Mouse (Mus musculus): ENCODE data around the gene Wfdc21.

Gene Wfdc21

GRCm38 (mm10) chr11:83753581-83754181, 6.9 kb downstream of the Wfdc21 start, which contains the start of gene Heatr6:
Heatr6 (plus strand) TSS chr11:83753696.
- DNase-seq (ENCODE audit: low read depth, low spot score): peak; percentile 90

DNA sequence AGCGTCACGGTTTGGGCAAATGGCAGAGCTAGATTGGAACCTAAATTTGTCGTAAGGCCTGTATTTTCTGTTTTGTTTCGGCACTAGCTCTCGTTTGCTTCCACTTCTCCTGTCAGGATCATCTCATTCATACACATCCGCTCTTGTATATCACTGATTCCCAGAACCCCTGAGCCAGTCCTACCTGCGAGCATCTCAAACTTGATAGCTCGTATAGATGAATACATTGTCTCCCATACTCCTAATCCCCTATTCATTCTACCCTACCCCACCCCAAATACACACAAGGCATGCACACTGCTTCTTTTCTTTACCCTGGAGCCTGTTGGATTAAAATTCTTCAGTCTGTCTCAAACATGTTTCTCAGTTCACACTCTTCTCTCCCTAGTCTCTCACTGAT, 7.5 kb downstream of the Wfdc21 start:
- DNase-seq (ENCODE audit: low read depth, low spot score): no peak

DNA sequence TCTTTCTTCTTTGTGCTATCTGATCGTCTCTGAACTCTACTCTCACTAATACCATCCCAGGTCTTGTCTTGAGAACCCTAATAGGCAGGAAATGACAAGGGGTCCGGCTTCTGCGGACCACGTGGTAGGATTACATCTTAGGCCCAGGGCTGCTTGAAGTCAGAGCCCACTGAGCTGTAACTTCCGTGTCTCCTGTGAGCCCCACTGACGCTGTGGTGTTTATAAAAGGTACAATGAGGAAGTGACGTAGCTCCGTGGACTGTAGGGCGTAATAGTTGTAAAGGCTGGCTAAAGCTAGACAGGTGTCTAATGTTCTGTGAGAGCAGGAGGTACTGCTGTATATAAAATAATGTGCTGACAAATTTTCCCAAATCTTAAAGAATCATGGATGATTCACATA, 20.6 kb downstream of the Wfdc21 start:
- no peak for DNase-seq (ENCODE audit: low read depth, low spot score)

DNA sequence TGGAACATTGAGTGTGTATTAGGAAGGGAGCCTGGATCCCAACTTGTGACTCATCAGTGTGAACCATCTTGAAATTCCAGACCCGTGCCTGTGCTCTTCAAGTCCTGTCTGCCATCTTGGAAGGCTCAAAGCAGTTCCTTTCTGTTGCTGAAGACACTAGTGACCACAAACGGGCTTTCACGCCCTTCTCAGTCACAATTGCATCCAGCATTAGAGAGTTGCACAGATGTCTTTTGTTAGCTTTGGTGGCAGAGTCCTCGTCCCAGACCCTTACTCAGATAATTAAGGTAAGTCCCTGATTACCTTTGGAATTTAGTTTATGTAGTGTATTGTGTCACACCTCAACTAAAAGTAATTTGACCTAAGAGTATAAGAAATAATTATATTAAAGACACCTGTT, 22.2 kb downstream of the Wfdc21 start:
- no peak for DNase-seq (ENCODE audit: low read depth, low spot score)

DNA sequence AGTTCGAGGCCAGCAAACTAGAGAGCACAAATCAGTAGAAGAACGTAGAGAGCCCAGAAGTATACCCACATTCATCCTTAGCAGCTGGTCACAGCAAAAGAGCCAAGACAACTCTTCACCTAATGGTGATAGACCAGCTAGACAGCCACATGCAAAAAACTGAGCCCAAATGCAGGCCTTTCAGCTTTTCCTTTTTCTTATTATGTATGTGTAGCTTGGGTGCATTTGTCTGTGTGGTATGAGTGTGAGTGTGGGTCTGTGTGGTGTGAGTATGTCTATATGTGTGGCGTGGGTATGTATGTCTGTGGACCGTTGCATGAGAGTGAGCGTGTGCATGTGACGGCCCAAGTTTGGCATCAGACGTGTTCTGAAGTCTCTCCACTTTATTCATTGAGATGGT, 24.3 kb downstream of the Wfdc21 start:
- no peak for DNase-seq (ENCODE audit: low read depth, low spot score)

DNA sequence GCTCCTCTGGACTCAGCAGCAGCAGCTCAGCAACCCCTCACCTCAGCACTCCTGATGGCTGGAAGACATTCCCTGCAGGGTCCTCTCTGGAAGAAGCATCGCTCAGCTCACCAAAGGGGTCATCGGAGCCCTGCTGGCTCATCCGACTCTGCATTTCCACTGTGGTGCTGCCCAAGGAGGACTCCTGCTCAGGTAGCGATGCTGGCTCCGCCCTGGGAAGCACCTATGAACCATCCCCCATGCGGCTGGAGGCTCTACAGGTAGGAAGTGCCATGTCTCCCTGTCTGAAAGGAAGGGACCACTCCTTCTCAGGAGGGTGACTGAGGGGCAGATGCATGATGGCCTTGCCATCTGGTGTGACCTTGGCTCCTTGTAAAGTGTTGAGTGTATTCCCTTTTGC, 25.6 kb downstream of the Wfdc21 start:
- no peak for DNase-seq (ENCODE audit: low read depth, low spot score)

GRCm38 (mm10) chr11:83773691-83774090, 27.0 kb downstream of the Wfdc21 start:
- DNase-seq (ENCODE audit: low read depth, low spot score): no peak

DNA sequence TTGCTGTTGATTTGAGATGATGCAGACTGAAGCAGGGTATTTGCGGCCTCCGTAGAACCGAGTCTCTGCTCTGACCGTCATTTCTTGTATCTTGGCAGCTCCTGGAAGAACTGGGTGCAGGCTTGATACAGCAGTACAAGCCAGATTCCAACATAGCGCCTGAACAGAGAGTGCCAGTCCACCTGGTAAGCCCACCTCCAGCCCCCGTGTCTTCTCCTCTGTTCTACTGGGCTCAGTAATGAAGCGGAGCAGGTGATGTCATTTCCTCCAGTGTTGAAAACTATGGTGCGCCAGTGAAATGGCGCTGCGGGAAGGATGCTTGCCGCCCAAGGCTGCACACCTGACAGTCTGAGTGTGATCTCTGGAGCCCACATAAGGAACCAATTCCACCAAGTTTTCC, 27.6 kb downstream of the Wfdc21 start:
- no peak for DNase-seq (ENCODE audit: low read depth, low spot score)

GRCm38 (mm10) chr11:83776798-83777197, 30.1 kb downstream of the Wfdc21 start:
- DNase-seq (ENCODE audit: low read depth, low spot score): no peak

DNA sequence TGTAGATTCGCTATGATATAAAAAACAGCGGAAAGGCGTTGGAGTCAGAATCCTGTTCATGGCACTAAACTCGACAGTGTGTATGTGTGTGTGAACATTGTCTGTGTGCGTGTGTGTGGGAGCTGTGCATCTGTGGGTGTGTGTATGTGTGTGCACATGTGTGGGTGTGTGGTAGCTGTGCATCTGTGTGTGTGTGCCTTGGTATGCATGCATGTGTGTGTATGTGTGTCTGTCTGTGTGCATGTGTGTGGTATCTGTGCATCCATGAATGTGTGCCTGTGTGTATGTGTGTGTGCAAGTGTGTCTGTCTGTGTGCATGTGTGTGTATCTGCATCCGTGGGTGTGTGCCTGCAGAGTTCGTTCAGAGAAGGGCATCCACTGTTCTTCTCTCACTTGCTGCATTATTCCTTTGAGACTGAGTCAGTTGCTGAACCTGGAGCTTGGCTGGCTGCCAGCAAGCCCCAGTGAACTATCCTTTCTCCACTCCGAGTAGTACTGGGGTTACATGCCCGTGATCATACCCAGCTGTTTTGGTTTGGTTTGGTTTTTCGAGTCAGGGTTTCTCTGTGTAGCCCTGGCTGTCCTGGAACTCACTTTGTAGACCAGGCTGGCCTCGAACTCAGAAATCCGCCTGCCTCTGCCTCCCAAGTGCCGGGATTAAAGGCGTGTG, 37.3 kb downstream of the Wfdc21 start:
- DNase-seq (ENCODE audit: low read depth, low spot score): no peak

GRCm38 (mm10) chr11:83784661-83785060, 37.9 kb downstream of the Wfdc21 start:
- DNase-seq (ENCODE audit: low read depth, low spot score): no peak

GRCm38 (mm10) chr11:83785366-83785765, 38.6 kb downstream of the Wfdc21 start:
- DNase-seq (ENCODE audit: low read depth, low spot score): peak; percentile 81

DNA sequence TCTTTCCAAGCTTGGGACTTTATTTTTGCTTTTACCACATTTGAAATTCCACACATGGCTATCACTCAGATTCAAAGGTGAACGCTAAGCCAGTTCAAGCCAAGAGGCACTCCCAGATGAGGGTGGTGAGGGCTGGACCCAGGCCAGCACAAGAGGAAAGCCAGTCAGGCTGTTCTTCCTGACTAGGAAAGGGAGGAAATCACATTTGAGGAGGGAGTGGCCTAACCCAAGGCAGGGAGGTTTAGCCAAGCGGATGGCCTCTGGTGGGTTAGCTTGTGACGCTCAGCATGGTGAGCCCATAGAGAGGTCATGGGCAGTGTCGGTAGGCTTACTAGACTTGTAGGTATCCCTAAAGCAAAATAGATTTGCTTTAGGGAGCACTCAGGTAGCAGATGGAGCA, 40.1 kb downstream of the Wfdc21 start:
- no peak for DNase-seq (ENCODE audit: low read depth, low spot score)

GRCm38 (mm10) chr11:83787401-83788021, 40.8 kb downstream of the Wfdc21 start:
- DNase-seq (ENCODE audit: low read depth, low spot score): no peak

GRCm38 (mm10) chr11:83788331-83788730, 41.6 kb downstream of the Wfdc21 start:
- no peak for DNase-seq (ENCODE audit: low read depth, low spot score)

DNA sequence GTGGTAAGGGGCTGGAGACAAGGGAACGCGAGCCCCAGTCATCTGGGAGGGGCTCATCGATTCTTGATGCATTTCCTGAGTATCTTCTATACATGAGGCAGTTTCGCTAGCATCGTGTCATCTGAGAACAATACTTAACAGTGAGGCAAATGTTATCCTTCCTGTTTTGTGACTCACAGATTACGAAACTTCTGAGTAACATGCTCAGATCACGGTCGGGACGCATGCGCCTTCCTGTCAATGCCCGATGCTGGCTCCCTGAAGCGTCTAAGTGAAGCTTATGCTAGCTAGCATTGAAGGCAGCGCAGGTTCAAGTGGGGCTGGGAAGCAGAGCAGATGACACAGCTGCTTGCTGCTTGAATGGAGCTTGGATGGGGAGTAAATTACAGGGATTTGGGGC, 42.5 kb downstream of the Wfdc21 start:
- no peak for DNase-seq (ENCODE audit: low read depth, low spot score)

DNA sequence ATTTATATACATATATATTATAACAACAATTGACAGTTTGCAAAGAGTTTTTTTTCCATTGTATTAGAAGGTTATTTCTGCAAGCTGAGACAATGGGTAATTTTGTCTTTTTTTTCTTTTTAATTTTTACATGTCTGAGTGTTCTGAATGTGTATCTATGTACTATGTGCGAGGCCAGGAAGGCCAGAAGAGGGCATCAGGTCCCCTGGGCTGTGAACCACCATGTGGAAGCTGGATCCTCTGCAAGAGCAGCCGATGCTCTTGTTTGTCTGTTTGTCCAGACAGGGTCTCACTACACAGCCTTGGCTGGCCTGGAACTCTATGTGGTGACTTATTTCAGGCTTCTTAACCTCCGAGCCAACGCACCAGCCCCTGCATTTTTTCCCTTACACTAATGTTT, 44.4 kb downstream of the Wfdc21 start:
- no peak for DNase-seq (ENCODE audit: low read depth, low spot score)

DNA sequence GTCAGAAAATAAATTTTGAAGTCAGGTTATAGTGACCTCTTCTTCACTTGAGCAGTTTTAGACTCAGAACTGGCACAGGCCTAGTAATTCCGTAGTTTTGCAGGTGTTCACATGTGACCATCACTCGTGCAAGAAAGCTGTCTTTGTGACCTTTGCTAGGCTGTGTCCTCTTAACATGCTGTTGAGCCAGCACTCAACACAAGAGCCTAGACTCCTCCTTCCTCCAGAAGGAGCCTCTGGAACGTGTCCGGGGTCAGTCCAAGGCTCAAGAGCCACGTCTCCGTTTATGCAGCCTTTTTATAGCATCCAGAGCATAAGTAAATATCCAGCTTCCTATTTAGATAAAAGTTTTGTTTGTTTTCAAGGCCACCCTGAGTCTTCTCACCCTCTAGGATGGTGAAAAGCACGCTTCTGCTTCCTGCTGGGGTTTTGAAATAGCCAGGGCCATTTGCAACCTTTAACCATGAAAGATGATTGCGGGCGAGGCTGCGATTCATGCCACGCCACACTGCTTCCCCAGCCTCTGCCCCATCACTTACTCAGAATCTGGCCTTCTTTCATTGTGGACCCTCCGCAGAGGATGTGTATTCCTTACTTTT, 45.7 kb downstream of the Wfdc21 start:
- no peak for DNase-seq (ENCODE audit: low read depth, low spot score)

GRCm38 (mm10) chr11:83793264-83793663, 46.5 kb downstream of the Wfdc21 start:
- DNase-seq (ENCODE audit: low read depth, low spot score): no peak

DNA sequence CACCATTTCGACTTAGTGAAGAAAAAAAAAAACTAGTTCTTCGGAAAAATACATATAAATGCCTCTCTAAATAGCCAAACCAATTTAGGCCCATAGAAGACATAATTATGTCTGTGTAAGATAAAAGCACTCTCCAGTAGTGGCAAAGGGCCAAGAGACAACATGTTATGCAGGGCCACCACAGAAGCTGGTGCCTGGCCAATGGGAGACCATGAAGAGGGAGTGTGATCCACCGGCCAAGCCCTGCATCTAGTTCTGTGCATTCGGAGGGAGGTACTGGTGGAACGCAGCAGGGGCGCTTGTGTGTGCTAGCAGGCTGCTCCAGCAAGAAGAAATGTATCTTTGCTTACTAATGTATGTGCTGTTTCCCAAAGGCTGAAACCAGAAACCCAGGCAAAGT, 49.4 kb downstream of the Wfdc21 start:
- DNase-seq (ENCODE audit: low read depth, low spot score): no peak

GRCm38 (mm10) chr11:83796980-83797608, 50.4 kb downstream of the Wfdc21 start:
- DNase-seq (ENCODE audit: low read depth, low spot score): no peak

DNA sequence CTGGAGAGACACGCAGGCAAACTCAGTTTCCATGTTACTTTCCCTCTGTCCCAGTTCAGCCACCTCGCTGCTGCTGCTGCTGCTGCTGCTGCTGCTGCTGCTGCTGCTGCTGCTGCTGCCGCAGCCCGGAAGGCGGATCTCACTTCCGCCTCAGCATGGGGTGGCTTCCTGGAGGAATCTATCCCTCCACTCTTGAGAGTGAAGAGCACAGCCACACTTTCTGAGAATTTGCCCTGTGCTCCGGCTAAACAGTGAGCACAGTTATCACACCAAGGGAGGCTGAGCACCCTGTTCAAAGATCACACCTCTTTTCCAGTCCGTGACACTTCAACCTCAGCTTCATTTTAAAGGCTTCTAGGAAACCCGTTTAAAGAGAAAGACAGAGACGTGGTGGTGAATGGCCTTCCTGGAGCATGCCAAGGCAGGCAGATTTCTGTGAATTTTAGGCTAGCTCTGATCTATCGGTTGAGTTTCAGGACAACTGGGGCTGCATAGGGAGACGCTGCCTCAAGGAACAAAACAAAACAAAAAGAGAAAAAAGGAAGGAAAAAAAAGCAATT, 53.2 kb downstream of the Wfdc21 start:
- no peak for DNase-seq (ENCODE audit: low read depth, low spot score)

Data from mesoderm, embryonic 11.5 days (tissue).